Mouse (Mus musculus) testis, adult 2 months (tissue): Measurements from ENCODE around the gene Trpc4ap.

Experiments used
- CTCF ChIP-seq: fragments of 200-500 bp; IDR thresholded peaks from 2 replicates; pipeline ENCODE4 v1.5.1; 2012; ENCODE audit warnings: low read depth, mild to moderate bottlenecking, inconsistent platforms, low read length, moderate library complexity; ENCODE audit not compliant: control insufficient read depth, insufficient read depth, insufficient replicate concordance
- POLR2A ChIP-seq: fragments of 200-500 bp; IDR thresholded peaks from 2 replicates; pipeline ENCODE4 v1.6.1; 2012; ENCODE audit warnings: low read depth, mild to moderate bottlenecking, inconsistent platforms, low read length, moderate library complexity; ENCODE audit not compliant: control insufficient read depth

- TF ChIP-seq POLR2A (no peak), CTCF (no peak)
Observed at GRCm38 (mm10) chr2:155633731-155634130, 58.5 kb downstream of the Trpc4ap start.
